28 mouse cellular contexts compared by ENCODE assay signal in the genomic region with DNA sequence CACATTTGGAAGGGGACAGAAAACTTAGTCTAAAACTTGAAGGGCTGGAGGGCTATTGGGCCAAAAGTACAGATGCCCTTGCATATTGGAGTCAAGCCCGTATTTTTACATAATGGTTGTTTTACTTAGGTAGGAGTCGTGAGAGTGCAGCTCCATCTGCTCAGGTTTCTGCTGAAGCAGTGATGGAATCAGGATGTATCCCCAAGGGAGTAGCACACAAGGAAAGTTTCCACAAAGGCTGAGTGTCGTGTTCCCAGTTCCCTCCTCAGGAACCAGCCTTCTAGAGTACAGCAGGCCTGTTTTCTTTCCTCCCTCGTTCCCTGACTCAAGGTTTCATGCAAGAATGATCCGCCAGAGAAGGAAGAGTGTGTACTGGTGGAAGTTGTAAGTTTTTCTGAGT. TPM values are rescaled to one million over a fixed set of nuclear protein-coding genes. Genes with fewer than 3 reads are reported as not detected.
DNase-seq lines count a peak whose midpoint lies in the region; ATAC-seq and TF ChIP-seq lines count a peak whose summit lies in the region.
"Had no signal": no experiment of that assay in that cellular context is flagged by ENCODE, and none has a peak within 500 bp of the region (broad histone marks: within the 10 kb centered on the region; RNA-seq: fewer than 3 reads in every experiment).

No protein-coding gene starts in this region.

- no peak for TF ChIP-seq CTCF in cerebellum, adult 2 months (IDR thresholded peaks at IDR 0.05; ENCODE audit: borderline replicate concordance, insufficient read depth, low read depth, low read length)
- TF ChIP-seq CTCF in left cerebral cortex, adult 2 months (IDR thresholded peaks at IDR 0.05): no peak

- peaks cover 11% of the 10 kb centered on the region; the same call in 1 of the 2 replicates for H3K4me1 ChIP-seq in cerebellum, adult 2 months (ENCODE audit: control insufficient read depth, insufficient read depth, low read length)
- H3K4me1 ChIP-seq: embryonic facial prominence, embryonic 13.5 days; embryonic facial prominence, embryonic 15.5 days; forebrain, embryonic 10.5 days; forebrain, embryonic 12.5 days; forebrain, embryonic 15.5 days had no signal

- no peaks in the 10 kb centered on the region for H3K27me3 ChIP-seq in cerebellum, adult 2 months (ENCODE audit: control insufficient read depth, insufficient read depth, low read length)
- H3K27me3 ChIP-seq: CH12.LX; embryonic facial prominence, embryonic 13.5 days; embryonic facial prominence, embryonic 15.5 days; forebrain, embryonic 12.5 days; forebrain, embryonic 15.5 days had no signal

- intact Hi-C loops in left cerebral cortex, adult 2 months (cut with DNase I): loop anchor here (5.0 to 10.0 kb wide), 3 partner anchors 57 to 98 kb away; a partner anchor contains a TSS
- intact Hi-C loops in left cerebral cortex, postnatal 36 days (cut with DNase I): loop anchor here (5.0 kb wide), 1 partner anchor 147 kb away; no protein-coding TSS in a partner anchor

- peak overlapping the region; percentile 7; the same call in 1 of the 2 replicates for H3K27ac ChIP-seq in cerebellum, adult 2 months (ENCODE audit: insufficient read depth, low read length)
- H3K27ac ChIP-seq in left cerebral cortex, adult 2 months: peak overlapping the region; percentile 78; the same call in 1 of the 2 replicates
- H3K27ac ChIP-seq: embryonic facial prominence, embryonic 13.5 days; embryonic facial prominence, embryonic 15.5 days; forebrain, embryonic 10.5 days; forebrain, embryonic 12.5 days; forebrain, embryonic 15.5 days had no signal

- no peak overlapping the region for H3K4me3 ChIP-seq in cerebellum, adult 2 months (replicated peaks; ENCODE audit: insufficient read depth, low read depth, low read length)
- H3K4me3 ChIP-seq in left cerebral cortex, adult 2 months: no peak overlapping the region
- H3K4me3 ChIP-seq: embryonic facial prominence, embryonic 13.5 days; embryonic facial prominence, embryonic 15.5 days; erythroblast, embryonic 14.5 days; forebrain, embryonic 10.5 days; forebrain, embryonic 12.5 days; forebrain, embryonic 15.5 days had no signal

- no peak for ATAC-seq in cerebellum, adult (ENCODE audit: insufficient number of reproducible peaks, low FRiP score, low TSS enrichment)
- ATAC-seq: activated CD4-positive, CD25-positive, alpha-beta regulatory T cell, adult 4 months; CD4-positive, CD25-positive, alpha-beta regulatory T cell, adult 4 months; forebrain, embryonic 15.5 days; forebrain, postnatal 0 days; Patski had no signal

- peak in 1 of 2 experiments; percentile 47 for DNase-seq in cerebellum, adult 2 months
- DNase-seq in left cerebral cortex, adult 2 months (ENCODE audit: extremely low spot score in 1 of 2, low spot score in 2 of 2): no peak
- DNase-seq in left cerebral cortex, postnatal 36 days (ENCODE audit: low spot score in 2 of 2): no peak
- peak; percentile 44 for DNase-seq in right cerebral cortex, adult 18-20 months
- no peak for DNase-seq in right cerebral cortex, postnatal 14 days
- DNase-seq: adrenal gland, adult 8-10 months; adrenal gland, postnatal 14 days; adrenal gland, postnatal 36 days; B cell, adult 2 months; cerebellum, adult 11-12 months; cerebellum, adult 8-10 months; cerebellum, adult 9-11 months; cerebellum, postnatal 14 days; cerebellum, postnatal 36 days; embryo, embryonic 11 days; forebrain, postnatal 0 days had no signal

- 34% methylated on average over 5 of the region's 5 CpGs for WGBS in cerebellum, adult 2 months

- no peak for TF ChIP-seq POLR2A in cerebellum, adult 2 months (IDR thresholded peaks at IDR 0.05; ENCODE audit: borderline replicate concordance, insufficient read depth, low read length)

RNA-seq across cellular contexts. Expression of a gene that starts 56.4 kb away (rescaled TPM):
- 159 and 173 TPM in 2 replicates for polyA plus RNA-seq in cerebellum, adult 2 months (2012; rRNA removed)
- 100 to 1,000 TPM; 189 to 218 TPM for total RNA-seq in left cerebral cortex, adult 2 months (2021)
- total RNA-seq in left cerebral cortex, postnatal 36 days (2021): 100 to 1,000 TPM; 198 to 214 TPM
- total RNA-seq: CH12.LX; common myeloid progenitor, adult 5-6 weeks had no signal
- polyA plus RNA-seq: erythroblast, embryonic 14.5 days had no signal
